Mouse (Mus musculus) heart, embryonic 12.5 days (tissue): ENCODE results near the gene Rabl6. TPM values are rescaled to one million over a fixed set of nuclear protein-coding genes. Genes with fewer than 3 reads are reported as not detected.

Source experiments
- ATAC-seq: fragments of 200-750 bp; cut with Nextera tagmentation; 2 replicates; pipeline ENCODE4 v1.8.0; 2017; ENCODE audit warnings: moderate TSS enrichment, moderate library complexity; ENCODE audit not compliant: insufficient number of reproducible peaks, low FRiP score
- H3K27ac ChIP-seq: fragments of 300-500 bp; sonication (generic); 2 replicates; pipeline ENCODE4 v1.5.1; 2016; ENCODE audit warnings: mild to moderate bottlenecking, moderate library complexity; ENCODE audit not compliant: poor library complexity, severe bottlenecking
- H3K27me3 ChIP-seq: fragments of 300-500 bp; sonication (generic); replicated peaks from 2 replicates; pipeline ENCODE4 v1.6.1; 2016; ENCODE audit warnings: mild to moderate bottlenecking, moderate library complexity
- H3K36me3 ChIP-seq: fragments of 300-500 bp; sonication (generic); 2 replicates; pipeline ENCODE4 v1.6.1; 2016; ENCODE audit warnings: mild to moderate bottlenecking, moderate library complexity
- H3K4me1 ChIP-seq: fragments of 300-500 bp; sonication (generic); replicated peaks from 2 replicates; pipeline ENCODE4 v1.6.1; 2016; ENCODE audit warnings: mild to moderate bottlenecking
- H3K4me2 ChIP-seq: fragments of 300-500 bp; sonication (generic); 2 replicates; pipeline ENCODE4 v1.6.1; 2016; ENCODE audit warnings: mild to moderate bottlenecking, moderate library complexity
- H3K4me3 ChIP-seq: fragments of 300-500 bp; sonication (generic); 2 replicates; pipeline ENCODE4 v1.5.1; 2016; ENCODE audit warnings: mild to moderate bottlenecking
- H3K9ac ChIP-seq: fragments of 300-500 bp; sonication (generic); 2 replicates; pipeline ENCODE4 v1.6.1; 2016; ENCODE audit warnings: mild to moderate bottlenecking, moderate library complexity
- H3K9me3 ChIP-seq: fragments of 300-500 bp; sonication (generic); replicated peaks from 2 replicates; pipeline ENCODE4 v1.6.1; 2016; ENCODE audit warnings: mild to moderate bottlenecking, moderate library complexity
- WGBS: fragments of 180-500 bp; shearing (Covaris S2); methylation state at CpG from one replicate; pipeline ENCODE4 v1.1.7; 2016; 5-methylcytosine and 5-hydroxymethylcytosine counted together
- polyA plus RNA-seq: library from polyadenylated mRNA; unstranded; fragments of >200 nt; fragmentation: Nextera tagmentation; extraction: Ambion mirVana; gene quantifications from 2 replicates; pipeline ENCODE4 v1.2.1, GENCODE M21; 2016

Rabl6 gene
- polyA plus RNA-seq, 1 experiment from 2014 or later: 49.2 TPM

DNA sequence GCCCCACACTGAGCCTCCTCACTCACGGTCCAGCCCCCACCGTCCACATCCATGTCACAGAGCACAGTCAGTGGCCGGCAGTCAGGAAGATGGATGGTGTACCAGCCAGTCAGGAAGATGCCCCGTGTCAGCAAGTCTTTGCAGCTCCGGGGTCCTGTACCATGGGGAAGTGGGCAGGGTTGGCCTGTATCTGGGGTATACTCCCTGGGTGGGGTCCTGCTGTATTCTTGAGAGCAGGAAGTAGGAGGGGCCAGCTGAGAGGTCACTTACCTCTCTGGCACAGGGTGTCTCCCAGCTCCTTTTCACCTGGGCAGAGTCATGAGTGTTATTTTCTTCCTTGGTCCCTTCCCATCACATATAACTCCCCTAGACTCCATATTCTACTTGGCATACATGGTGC is 17.7 kb upstream of the Rabl6 start:
- 51% methylated on average over 5 of the region's 5 CpGs for WGBS
- Histone ChIP-seq H3K27ac (no peak overlapping the region), H3K27me3 (peaks cover 7% of the 10 kb centered on the region; the same call in 1 of the 2 replicates), H3K4me1 (peaks cover 9% of the 10 kb centered on the region; the same call in 1 of the 2 replicates), H3K4me3 (no peak overlapping the region), H3K4me2 (no peak overlapping the region), H3K9ac (no peak overlapping the region), H3K9me3 (no peaks in the 10 kb centered on the region), H3K36me3 (no peaks in the 10 kb centered on the region)
- no peak for ATAC-seq

DNA sequence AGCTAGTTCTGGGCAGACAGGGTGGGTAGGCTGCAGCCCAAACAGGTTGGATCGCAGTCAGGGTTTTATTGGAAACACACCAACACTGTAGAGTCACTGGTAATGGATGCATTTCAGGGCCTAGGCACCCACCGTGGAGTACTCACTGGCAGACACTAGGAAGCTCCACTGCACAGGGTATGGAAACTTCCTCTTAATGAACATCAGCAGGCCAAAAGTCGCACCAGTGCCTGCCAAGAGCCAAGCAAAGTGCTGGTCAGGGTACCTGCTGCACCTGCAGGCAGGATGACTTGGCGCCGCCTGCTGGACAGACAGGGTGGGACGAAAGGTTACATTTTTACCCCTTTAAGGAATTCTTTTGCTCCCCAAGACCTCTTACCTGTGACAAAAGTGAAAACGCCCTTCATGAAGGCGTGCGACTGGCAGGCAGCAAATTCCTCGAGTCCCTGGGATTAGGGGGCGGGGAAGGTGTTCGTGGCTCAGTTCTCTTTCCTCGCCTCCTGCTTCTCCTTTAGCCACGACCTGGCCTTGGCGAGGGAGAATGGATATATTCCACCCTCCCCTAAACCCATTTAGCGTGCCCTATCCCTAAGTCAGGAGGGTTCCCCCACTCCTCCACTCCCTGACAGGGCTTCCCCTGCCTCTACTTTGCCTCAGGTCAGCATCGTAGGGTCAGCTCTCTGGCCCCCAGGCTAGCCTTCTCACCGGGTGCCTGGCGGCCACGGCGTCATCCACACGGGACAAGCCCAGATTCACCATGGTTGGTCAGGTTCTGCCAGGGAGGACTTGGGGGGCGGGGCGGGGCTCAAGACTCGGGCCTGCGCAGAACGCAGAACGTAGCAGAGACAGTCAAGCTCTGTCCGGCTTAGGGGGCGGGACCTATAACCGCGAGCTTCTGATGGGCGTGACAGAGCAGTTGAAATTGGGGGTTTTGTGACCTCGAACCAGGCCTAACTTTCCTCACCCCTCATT is 13.2 kb upstream of the Rabl6 start, which contains the start of gene Tmem141:
Tmem141 (minus strand) TSS at position 777 of the 972 bp plus-strand sequence.
- Histone ChIP-seq H3K4me1 (peaks cover 9% of the 10 kb centered on the region; the same call in 1 of the 2 replicates), H3K4me3 (peak within 1 kb of the TSS; percentile 55), H3K27me3 (peaks cover 42% of the 10 kb centered on the region), H3K4me2 (peak within 1 kb of the TSS; percentile 88), H3K9me3 (no peaks in the 10 kb centered on the region), H3K36me3 (no peaks in the 10 kb centered on the region), H3K9ac (peak within 1 kb of the TSS; percentile 69), H3K27ac (0 out of 2 replicates have a peak within 1 kb of the TSS, but pooled peaks have one; percentile 17)
- 5% methylated on average over 34 of the region's 34 CpGs for WGBS
- peak; percentile 88 for ATAC-seq

DNA sequence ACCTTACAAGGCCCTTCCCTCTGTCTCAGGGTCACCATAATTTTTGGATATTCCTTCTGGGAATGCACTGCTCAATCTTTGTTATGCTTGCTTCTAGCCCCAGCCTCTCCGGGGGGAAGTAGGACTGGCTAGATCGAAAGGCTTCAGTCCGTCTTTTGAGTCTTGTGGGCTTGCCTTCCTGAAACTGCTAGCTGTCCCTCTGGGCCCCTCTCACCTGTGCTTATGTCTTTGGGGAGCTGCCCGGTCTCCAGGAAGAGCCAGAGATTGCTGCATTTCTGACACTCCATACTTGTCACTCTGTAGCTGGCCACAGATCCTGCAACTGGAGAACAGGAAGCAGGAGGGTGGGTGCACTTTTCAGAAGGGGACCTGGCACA is 12.5 kb upstream of the Rabl6 start:
- Histone ChIP-seq H3K4me1 (peaks cover 12% of the 10 kb centered on the region; the same call in 1 of the 2 replicates), H3K27me3 (peaks cover 49% of the 10 kb centered on the region), H3K4me3 (no peak overlapping the region), H3K9me3 (no peaks in the 10 kb centered on the region), H3K27ac (no peak overlapping the region), H3K36me3 (no peaks in the 10 kb centered on the region), H3K4me2 (peak overlapping the region; percentile 88; the same call in 1 of the 2 replicates), H3K9ac (peak overlapping the region; percentile 69; the same call in 1 of the 2 replicates)
- 79% methylated on average over 4 of the region's 4 CpGs for WGBS
- no peak for ATAC-seq

DNA sequence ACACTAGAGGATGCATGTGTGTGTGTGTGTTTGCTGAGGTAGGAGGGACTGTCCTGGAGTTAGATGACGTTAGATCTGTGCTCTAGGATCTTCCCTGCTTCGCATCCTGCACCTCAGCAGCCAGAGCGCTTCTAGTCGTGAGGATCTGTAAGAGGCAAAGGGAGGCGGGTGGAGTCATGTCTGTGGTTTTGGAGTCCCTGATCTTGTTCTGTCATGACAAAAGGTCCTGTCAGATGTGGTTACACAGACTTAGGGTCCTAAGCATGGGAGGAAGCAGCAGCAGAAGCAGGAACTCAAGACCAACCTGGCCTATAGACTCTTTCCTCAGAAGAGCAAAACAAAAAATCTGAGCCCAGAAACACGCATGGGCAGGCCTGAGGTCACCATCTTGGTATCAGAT is 12.1 kb upstream of the Rabl6 start:
- peaks cover 53% of the 10 kb centered on the region for H3K27me3 ChIP-seq
- no peaks in the 10 kb centered on the region for H3K9me3 ChIP-seq
- WGBS: 68% methylated on average over 6 of the region's 6 CpGs

DNA sequence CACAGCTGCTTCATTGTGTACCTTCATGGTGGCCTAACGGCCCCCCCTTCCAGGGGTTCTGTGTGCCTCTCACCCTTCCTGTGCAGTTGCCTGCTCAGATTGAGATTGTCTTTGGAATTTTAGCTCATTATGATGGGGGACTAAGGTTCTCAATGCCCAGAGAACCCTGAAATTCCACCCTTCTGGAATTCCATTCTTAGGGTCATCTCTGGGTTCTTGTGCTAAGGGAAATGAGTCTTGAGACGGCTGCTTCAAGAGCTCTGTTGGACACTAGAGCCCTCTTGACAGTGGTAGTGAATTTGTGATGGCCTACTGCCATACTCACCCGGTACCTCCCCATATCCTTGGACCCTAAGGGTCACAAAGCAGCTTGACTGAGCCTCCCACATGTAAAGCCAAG is 9.3 kb upstream of the Rabl6 start, which contains the start of gene Ccdc183:
Ccdc183 (minus strand) TSS at position 101 of the 400 bp plus-strand sequence.
- Histone ChIP-seq H3K9ac (no peak within 1 kb of the TSS), H3K4me2 (peak within 1 kb of the TSS; percentile 44; the same call in 1 of the 2 replicates), H3K27me3 (peaks cover 74% of the 10 kb centered on the region)

More for the DNA sequence above, 12.1 kb upstream of the Rabl6 start:
- Histone ChIP-seq H3K4me3 (no peak overlapping the region), H3K9ac (no peak overlapping the region), H3K36me3 (no peaks in the 10 kb centered on the region), H3K4me2 (no peak overlapping the region), H3K27ac (no peak overlapping the region), H3K4me1 (peaks cover 12% of the 10 kb centered on the region; the same call in 1 of the 2 replicates)
- ATAC-seq: no peak

DNA sequence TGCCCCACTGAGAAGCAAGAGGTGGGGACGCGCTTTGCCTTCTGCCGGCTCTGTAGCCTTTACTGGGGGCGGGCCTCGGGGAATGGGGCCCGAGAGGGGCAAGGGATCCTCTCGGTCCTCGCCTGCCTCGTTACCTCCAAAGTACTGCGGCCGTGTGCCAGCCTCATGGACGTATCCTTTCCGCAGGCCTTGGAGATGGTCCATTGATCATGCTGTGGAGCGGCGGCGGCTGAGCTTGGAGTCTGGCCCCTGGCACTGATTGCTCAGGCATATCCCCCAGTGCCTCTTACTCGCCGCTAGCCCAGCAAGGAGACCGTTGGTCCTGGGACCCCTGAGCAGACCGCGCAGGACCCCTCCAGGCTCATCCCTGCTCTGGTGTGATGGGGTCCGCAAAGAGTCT is 8.1 kb upstream of the Rabl6 start:
- Histone ChIP-seq H3K4me2 (peak overlapping the region; percentile 44), H3K36me3 (no peaks in the 10 kb centered on the region), H3K27ac (no peak overlapping the region), H3K4me3 (peak overlapping the region; percentile 26), H3K4me1 (peaks cover 8% of the 10 kb centered on the region; the same call in 1 of the 2 replicates), H3K9ac (no peak overlapping the region), H3K9me3 (no peaks in the 10 kb centered on the region), H3K27me3 (peaks cover 81% of the 10 kb centered on the region)
- WGBS: 18% methylated on average over 22 of the region's 22 CpGs
- no peak; the same call in 1 of the 2 replicates for ATAC-seq

More for the DNA sequence above, 9.3 kb upstream of the Rabl6 start, which contains the start of gene Ccdc183:
- WGBS: 67% methylated on average over 3 of the region's 3 CpGs
- Histone ChIP-seq H3K4me3 (peak within 1 kb of the TSS; percentile 26; the same call in 1 of the 2 replicates), H3K4me1 (peaks cover 12% of the 10 kb centered on the region; the same call in 1 of the 2 replicates), H3K27ac (no peak within 1 kb of the TSS), H3K9me3 (no peaks in the 10 kb centered on the region), H3K36me3 (no peaks in the 10 kb centered on the region)
- no peak for ATAC-seq

DNA sequence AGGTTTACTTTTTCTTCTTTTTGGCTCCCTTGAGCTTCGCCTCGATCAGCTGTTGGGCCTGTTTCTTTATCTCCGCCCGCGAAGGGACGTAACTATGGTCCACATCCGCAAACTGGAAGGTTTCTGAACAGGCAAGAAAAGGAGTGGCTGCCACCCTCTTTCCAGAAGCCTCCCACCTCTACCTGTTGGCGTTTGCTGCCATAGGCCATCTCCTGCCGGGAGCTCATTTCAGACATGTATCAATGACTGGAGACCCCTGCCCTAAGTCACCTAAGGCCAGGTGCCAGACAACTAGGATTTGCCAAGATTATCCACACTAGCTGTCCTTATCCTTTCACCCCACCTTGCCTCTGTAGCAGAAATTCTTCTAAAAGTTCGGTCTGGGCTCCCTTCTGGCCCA is 350 bp upstream of the Rabl6 start:
- H3K4me3 ChIP-seq: peak overlapping the region; percentile 84
- WGBS: 58% methylated on average over 10 of the region's 10 CpGs
- H3K4me2 ChIP-seq: peak overlapping the region; percentile 62
- no peaks in the 10 kb centered on the region for H3K9me3 ChIP-seq
- H3K27ac ChIP-seq: no peak overlapping the region
- H3K9ac ChIP-seq: no peak overlapping the region
- no peak for ATAC-seq
- peaks cover 18% of the 10 kb centered on the region for H3K4me1 ChIP-seq
- H3K36me3 ChIP-seq: no peaks in the 10 kb centered on the region
- H3K27me3 ChIP-seq: peaks cover 34% of the 10 kb centered on the region

DNA sequence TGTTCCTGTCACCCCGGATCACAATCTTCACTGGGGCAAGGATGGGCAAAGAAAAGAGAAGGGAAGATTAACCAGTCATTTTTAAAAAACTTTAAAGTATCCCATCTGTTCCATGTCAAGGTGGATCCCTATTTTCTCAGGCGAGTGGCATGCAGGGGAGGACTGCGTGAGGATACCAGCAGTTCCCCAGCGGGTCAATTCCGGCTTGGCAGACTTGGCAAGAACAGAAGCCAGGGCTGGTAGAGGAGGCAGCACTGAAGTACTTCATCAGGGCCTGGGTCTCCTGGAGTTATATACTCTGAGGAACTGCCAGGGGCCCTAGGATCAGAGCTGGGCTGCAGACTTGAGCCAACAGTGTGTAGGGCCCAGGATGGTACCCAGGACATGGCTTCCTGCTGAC is 5.8 kb downstream of the Rabl6 start:
- no peak for ATAC-seq
- no peak overlapping the region for H3K4me3 ChIP-seq
- H3K27me3 ChIP-seq: no peaks in the 10 kb centered on the region
- no peak overlapping the region for H3K4me2 ChIP-seq
- no peak overlapping the region for H3K27ac ChIP-seq
- peaks cover 58% of the 10 kb centered on the region for H3K36me3 ChIP-seq
- H3K9ac ChIP-seq: no peak overlapping the region
- H3K9me3 ChIP-seq: no peaks in the 10 kb centered on the region
- 92% methylated on average over 5 of the region's 5 CpGs for WGBS
- H3K4me1 ChIP-seq: peaks cover 32% of the 10 kb centered on the region

DNA sequence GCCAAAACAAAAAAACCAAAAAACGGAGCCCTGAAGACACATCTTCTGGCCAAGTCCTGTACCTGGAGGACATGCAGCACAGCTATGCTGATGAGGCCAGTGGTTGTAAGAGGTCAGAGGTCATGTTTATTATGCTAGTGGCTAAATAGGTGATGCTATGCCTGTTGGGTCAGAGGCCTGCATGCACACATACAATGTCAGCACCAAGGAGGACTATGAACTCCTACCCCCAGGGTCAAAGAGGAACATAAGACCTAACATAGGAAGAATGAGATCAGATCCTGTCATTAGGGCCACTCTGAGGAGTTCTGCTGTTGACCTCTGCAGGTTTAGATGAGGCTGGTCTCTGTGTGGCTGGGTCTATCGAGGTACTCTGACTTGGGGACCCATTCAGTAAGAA is 8.3 kb downstream of the Rabl6 start:
- H3K4me1 ChIP-seq: peaks cover 18% of the 10 kb centered on the region
- no peaks in the 10 kb centered on the region for H3K9me3 ChIP-seq
- ATAC-seq: no peak
- 93% methylated on average over 2 of the region's 2 CpGs for WGBS
- no peak overlapping the region for H3K9ac ChIP-seq
- peaks cover 83% of the 10 kb centered on the region for H3K36me3 ChIP-seq
- no peak overlapping the region for H3K27ac ChIP-seq
- H3K4me3 ChIP-seq: no peak overlapping the region
- no peaks in the 10 kb centered on the region for H3K27me3 ChIP-seq
- H3K4me2 ChIP-seq: no peak overlapping the region

DNA sequence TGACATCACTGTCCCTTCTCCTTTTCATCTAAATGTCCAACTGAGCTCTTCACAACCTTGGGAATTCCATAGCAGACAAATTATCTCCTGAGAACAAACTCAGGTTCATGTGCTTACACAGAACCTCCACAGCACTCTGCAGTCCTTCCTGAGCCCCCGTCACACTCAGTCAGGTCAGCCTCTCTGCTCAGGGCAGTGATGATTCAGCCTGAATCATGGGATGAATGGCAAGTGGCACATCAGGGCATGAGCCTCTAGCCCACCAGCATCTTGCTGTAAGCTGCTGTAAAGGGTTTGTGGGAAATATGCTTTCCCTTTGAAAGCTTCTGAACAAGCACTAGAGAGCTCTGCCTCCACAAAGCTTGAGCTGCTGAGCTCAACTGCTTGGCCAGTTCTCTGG is 9.6 kb downstream of the Rabl6 start:
- H3K9me3 ChIP-seq: no peaks in the 10 kb centered on the region
- WGBS: 70% methylated on average over 1 of the region's 1 CpGs
- H3K4me1 ChIP-seq: peaks cover 18% of the 10 kb centered on the region
- no peak for ATAC-seq
- H3K9ac ChIP-seq: no peak overlapping the region
- no peak overlapping the region for H3K27ac ChIP-seq
- no peak overlapping the region for H3K4me2 ChIP-seq
- no peaks in the 10 kb centered on the region for H3K27me3 ChIP-seq
- H3K36me3 ChIP-seq: peaks cover 90% of the 10 kb centered on the region
- no peak overlapping the region for H3K4me3 ChIP-seq
